Mouse (Mus musculus) retina, embryonic 14.5 days (tissue): ENCODE measurements at regions not wholly inside any gene's neighbourhood (a gene's known extent, or its start where the extent isn't known, plus 50 kb on each side); places are given as distances from the start of the nearest gene placed in this dataset.

ENCODE experiments used
- DNase-seq: peaks from one replicate; pipeline ENCODE4 v3.0.0-alpha.2; 2015; ENCODE audit warnings: low spot score

DNA sequence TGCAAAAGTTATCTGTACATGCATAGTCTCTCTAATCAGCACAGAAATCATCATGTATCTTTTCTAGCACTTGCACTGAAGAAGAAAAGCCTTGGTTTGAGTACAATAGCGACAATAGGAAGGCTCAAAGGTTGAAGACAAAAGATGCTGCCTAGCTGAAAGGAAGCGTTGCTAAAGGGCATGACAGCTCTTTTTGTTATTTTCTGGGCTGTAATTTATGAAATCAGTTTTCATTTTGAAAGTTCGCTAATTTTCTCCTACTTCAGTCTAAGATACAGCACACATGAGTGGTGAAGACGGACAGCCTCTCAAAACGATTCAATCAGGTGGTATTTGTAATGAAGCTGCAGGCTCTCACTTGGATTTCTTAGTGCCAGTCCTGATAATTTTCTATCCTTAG, 124.4 kb upstream of the Zfp352 start:
- peak; percentile 77 for DNase-seq

- no peak for DNase-seq
These were observed 109.8 kb upstream of the Zfp352 start for GRCm38 (mm10) chr4:90108858-90109257.

GRCm38 (mm10) chr4:90125873-90126272, 92.7 kb upstream of the Zfp352 start:
- no peak for DNase-seq

- no peak for DNase-seq
These were observed 74.5 kb upstream of the Zfp352 start for GRCm38 (mm10) chr4:90144101-90144500.
